Mouse (Mus musculus) mouse embryonic stem cell (cell line): Measurements from ENCODE around the gene 4933424G06Rik.
"Not testable (repeated sequence)": the region's sequence is repeated elsewhere in the genome, so short reads cannot be mapped to it uniquely, and the experiment has no call there.

Source experiments
- in situ Hi-C, 2 experiments: fragments of 300-500 bp; cut with MboI; formaldehyde crosslinking; loops; 1 replicate in 1 of 2; 3 replicates in 1 of 2; pipeline ENCODE4 v1.14.3; 2019 to 2020; ENCODE audit warnings: low sequenced_read_pairs in 2 of 2, low pct_unique_long_range_greater_than_20kb in 1 of 2, mixed read lengths in 1 of 2; ENCODE audit not compliant: unreplicated experiment in 1 of 2

4933424G06Rik gene

DNA sequence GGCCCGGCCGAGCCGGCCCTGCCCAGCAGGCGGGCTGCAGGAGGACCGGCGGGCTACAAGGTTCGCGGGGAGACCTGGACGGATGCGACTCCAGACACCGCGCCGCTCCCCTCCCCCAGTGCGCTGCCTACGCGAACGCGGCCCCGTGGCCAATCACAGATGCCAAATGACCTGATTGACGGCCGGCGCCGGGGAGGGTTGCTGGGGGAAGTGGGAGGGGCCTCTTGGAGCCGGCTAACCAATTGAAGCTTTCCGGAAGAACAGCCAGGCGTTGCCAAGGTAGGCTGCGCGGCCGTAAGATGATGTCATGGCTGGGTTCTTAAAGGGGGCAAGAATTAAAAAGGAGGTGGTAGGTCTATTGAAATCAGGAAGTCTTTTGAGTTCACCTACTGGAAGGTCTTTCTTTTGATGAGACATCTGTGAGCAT lies at the start of gene 4933424G06Rik:
4933424G06Rik (plus strand) TSS at position 296 of the 427 bp plus-strand sequence.
- in situ Hi-C loops: no loop called here

- in situ Hi-C loops: no loop called here
Observed at GRCm38 (mm10) chr1:36664457-36664856, 45.5 kb upstream of the 4933424G06Rik start.

GRCm38 (mm10) chr1:36665165-36665723 lies 44.7 kb upstream of the 4933424G06Rik start:
- in situ Hi-C loops: no loop called here

- in situ Hi-C loops: no loop called here
Observed at GRCm38 (mm10) chr1:36665934-36666333, 44.0 kb upstream of the 4933424G06Rik start.

DNA sequence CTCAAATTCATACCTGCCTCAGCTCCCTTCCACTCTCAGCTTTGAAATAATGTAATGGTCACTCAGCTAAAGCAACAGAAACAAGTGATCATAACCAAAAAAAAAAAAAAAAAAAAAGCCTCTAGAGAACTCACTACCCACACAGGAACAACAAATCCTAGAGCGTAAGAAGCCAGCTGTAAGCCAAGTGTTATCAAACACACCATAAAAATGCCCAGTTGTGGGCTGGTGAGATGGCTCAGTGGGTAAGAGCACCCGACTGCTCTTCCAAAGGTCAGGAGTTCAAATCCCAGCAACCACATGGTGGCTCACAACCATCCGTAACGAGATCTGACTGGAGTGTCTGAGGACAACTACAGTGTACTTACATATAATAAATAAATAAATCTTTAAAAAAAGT lies 41.9 kb upstream of the 4933424G06Rik start:
- in situ Hi-C loops: not testable (repeated sequence)

GRCm38 (mm10) chr1:36670256-36670655 lies 39.7 kb upstream of the 4933424G06Rik start:
- in situ Hi-C loops: no loop called here

GRCm38 (mm10) chr1:36671260-36671659 lies 38.7 kb upstream of the 4933424G06Rik start:
- in situ Hi-C loops: no loop called here

DNA sequence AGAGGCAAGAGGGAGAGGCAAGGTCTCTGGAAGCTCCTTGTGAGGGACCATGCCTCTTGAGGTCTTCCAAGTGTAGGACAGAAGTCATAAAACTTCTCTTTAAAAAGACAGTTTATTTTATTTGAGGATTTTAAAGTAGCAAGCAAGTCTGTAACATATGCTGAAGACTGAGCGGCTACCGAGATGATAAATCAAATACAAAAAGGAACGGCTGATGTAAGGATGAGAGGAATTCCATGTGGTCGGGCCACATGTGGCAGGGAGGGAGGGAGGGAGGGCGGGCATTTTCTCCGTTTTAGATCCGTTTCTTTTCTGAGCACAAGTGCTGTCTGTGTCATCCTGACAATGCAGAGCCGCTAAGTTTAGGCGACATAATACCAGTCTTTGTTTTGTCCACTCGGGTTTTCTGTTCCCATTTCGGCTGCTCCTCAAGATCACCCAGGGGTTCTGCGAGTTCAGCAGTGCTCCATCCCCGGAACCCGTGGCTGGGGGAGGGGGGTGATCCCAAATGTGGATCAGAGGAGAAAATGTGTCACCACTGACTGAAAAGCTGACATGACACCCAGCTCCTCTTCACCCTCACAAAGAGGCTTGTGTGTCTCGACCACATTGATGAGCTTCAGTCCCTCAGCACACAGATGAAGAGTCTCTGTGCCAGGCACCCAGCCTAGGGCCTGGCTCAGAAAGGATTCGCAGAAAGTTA lies 37.1 kb upstream of the 4933424G06Rik start:
- in situ Hi-C loops: no loop called here

GRCm38 (mm10) chr1:36674936-36675335 lies 35.0 kb upstream of the 4933424G06Rik start:
- in situ Hi-C loops: no loop called here

DNA sequence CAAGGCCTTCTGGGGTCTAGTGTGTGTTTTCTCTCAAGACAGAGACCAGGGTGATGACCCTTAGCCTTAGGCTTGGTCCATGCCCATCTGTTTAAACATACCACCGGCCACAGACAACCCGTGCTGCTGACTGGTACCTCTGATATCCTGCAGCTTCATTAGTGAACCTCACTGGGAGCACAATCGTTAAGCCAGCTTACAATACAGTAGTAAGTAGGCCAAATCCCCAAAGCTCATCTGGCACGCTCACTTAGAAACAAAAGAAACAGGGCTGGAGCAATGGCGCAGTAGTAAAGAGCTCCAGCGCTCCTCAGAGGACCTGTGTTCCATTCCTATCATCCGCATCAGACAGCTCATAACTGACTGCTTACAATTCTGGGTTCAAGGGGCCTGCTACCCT lies 29.1 kb upstream of the 4933424G06Rik start:
- in situ Hi-C loops: no loop called here

GRCm38 (mm10) chr1:36682620-36683355 lies 27.2 kb upstream of the 4933424G06Rik start, which contains the start of gene Fam178b:
Fam178b (minus strand) TSS chr1:36683183.
- in situ Hi-C loops: no loop called here

- in situ Hi-C loops: no loop called here
Observed at GRCm38 (mm10) chr1:36683810-36684467, 26.0 kb upstream of the 4933424G06Rik start.

DNA sequence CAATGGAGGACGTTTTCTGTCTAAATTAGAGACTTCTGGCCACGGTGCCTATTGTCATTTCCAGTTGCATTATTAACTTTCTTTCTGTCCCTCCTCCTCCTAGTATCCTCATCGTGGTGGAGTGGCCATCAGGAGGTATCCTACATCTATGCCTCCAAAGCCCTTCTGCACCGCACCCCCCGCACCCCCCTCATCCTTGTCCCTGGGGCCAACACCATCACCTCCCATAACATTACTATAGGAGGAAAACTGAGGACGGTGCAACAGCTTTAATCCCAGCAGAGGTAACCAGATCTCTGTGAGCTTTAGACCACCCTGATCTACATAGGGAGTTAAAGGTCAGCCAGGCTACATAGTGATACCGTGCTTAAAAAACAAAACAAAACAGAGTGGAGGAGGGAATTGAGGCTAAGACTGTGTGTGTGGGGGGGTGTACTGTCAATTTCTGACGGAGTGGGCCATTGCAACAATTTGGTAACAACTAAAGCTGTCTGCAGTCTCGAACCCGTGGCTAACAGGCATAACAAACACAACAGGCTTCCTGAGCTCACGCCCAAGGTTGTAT lies 19.2 kb upstream of the 4933424G06Rik start:
- in situ Hi-C loops: no loop called here

DNA sequence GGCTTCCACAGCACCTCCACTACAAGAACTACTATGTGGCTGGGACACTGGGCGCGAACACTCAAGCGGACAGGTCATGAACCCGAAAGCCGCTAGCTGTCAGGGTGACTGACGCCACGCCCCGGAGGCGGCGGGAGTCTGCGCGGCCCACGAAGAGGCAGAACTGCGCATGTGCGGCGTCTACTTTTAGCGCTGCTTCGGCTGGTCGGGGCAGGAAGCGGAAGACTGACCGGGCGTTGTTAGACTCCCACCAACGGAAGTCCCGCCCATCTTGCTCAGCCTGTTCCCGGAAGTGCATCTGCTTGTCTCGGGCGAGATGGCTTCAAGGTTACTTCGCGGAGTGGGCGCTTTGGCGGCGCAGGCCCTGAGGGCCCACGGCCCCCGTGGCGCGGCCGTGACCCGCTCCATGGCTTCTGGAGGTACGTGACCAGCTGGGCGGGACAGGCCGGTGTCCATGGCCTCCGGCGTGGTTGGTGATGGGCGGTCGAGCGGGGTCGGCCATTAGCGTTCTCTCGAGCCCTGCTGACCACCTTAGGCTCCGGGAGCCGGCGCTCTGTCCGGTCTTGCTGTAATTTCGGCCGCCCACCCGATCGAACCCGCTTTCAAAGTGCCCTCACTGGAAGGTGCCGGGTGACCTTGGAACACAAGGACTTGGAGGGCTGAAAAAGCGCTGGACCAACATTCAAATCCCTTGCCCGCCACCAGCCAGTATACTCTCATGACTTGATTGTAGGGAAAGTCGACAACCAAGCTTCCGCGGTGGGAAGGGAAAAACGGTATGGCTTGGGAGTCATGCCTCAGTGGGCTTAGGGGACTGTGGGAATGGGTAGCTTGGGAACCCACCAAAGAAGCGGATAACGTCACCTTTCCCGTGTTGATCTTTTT lies 18.4 kb upstream of the 4933424G06Rik start, which contains the start of gene Cox5b:
Cox5b (plus strand) TSS at position 179 of the 885 bp plus-strand sequence.
- in situ Hi-C loops: no loop called here

GRCm38 (mm10) chr1:36694871-36695270 lies 15.1 kb upstream of the 4933424G06Rik start:
- in situ Hi-C loops: no loop called here

DNA sequence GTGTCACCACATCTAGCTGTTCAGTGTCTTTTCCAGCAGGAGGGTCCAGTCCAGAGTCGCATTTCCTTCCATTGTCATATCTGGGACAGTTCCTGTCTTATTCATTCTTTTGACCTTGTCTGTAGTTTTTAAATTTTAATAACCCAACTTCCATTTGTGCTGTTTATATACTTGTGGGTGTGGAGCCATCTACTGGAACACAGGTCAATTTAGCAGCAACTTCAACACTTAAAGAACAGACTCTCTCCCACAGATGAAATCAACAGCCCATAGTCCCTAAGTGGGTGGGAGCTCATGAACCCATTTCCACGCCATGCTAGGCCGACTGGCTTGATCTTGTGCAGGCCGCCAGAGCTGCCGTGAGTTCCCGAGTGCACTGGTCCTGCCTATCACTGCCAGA lies 13.5 kb upstream of the 4933424G06Rik start:
- in situ Hi-C loops: no loop called here

- in situ Hi-C loops: no loop called here
Observed at GRCm38 (mm10) chr1:36697030-36697429, 12.9 kb upstream of the 4933424G06Rik start.

GRCm38 (mm10) chr1:36707166-36707565 lies 2.8 kb upstream of the 4933424G06Rik start:
- in situ Hi-C loops: no loop called here
